Mouse (Mus musculus) heart, postnatal 14 days (tissue): Measurements from ENCODE around the gene Pgc. TPM values are rescaled to one million over a fixed set of nuclear protein-coding genes. Genes with fewer than 3 reads are reported as not detected.

ENCODE experiments used
- DNase-seq, 2 experiments: peaks; one replicate each; pipeline ENCODE4 v3.0.0; 2021 to 2022
- intact Hi-C: fragments of 180-260 bp; cut with DNase I; formaldehyde crosslinking; loops from one replicate; pipeline ENCODE4 v1.15.1; 2025
- total RNA-seq, 2 experiments: library from RNA; stranded (reverse); gene quantifications; 2 replicates each; pipeline ENCODE4 v1.2.3; 2021

Gene Pgc
- total RNA-seq, 2 experiments from 2014 or later, result not detected

- intact Hi-C loops, result no loop called here
These were observed 43.0 kb downstream of the Pgc start for GRCm38 (mm10) chr17:47769389-47770299.

GRCm38 (mm10) chr17:47773604-47774003, 47.0 kb downstream of the Pgc start:
- intact Hi-C loops, result no loop called here
- DNase-seq, result no peak

More at GRCm38 (mm10) chr17:47769389-47770299, 43.0 kb downstream of the Pgc start:
- no peak for DNase-seq

GRCm38 (mm10) chr17:47777141-47777540, 50.5 kb downstream of the Pgc start:
- DNase-seq, result no peak
- intact Hi-C loops, result no loop called here

GRCm38 (mm10) chr17:47780470-47780869, 53.8 kb downstream of the Pgc start:
- intact Hi-C loops, result no loop called here
- DNase-seq, result no peak

GRCm38 (mm10) chr17:47782486-47782885, 55.8 kb downstream of the Pgc start:
- intact Hi-C loops, result no loop called here
- DNase-seq, result no peak

GRCm38 (mm10) chr17:47783445-47784223, 57.0 kb downstream of the Pgc start:
- intact Hi-C loops, result no loop called here
- no peak for DNase-seq

Other genes starting within 250 kb of the Pgc start
- 10 to 100 TPM; 14.9 to 15.6 TPM for gene Taf8, start 224.6 kb upstream of the Pgc start, total RNA-seq
- 100 to 1,000 TPM in 1 of 2 experiments, 10 to 100 TPM in 1; 93.8 to 126 TPM for gene Ccnd3, start 221.8 kb upstream of the Pgc start, total RNA-seq
- 10 to 100 TPM; 14.0 to 15.8 TPM for gene Bysl, start 115.3 kb upstream of the Pgc start, total RNA-seq
- gene Med20, start 115.3 kb upstream of the Pgc start, total RNA-seq, result 10 to 100 TPM; 18.7 to 20.8 TPM
- gene Gm20517, start 115.3 kb upstream of the Pgc start, total RNA-seq, result 1 to 10 TPM; 1.9 to 2.5 TPM
- 1 to 10 TPM; 4.4 to 4.5 TPM for gene Usp49, start 96.2 kb upstream of the Pgc start, total RNA-seq
- gene Tomm6, start 38.5 kb upstream of the Pgc start, total RNA-seq, result 100 to 1,000 TPM; 129 TPM
- gene Frs3, start 37.8 kb upstream of the Pgc start, total RNA-seq, result 1 to 10 TPM; 3.3 to 5.4 TPM
- gene Gm21981, start 32.4 kb upstream of the Pgc start, total RNA-seq, result under 1 TPM; 0.74 to 0.78 TPM
- 1 to 10 TPM; 3.8 to 5.4 TPM for gene Prickle4, start 32.1 kb upstream of the Pgc start, total RNA-seq
- 10 to 100 TPM; 46.8 to 49.3 TPM for gene Tfeb, start 10.2 kb downstream of the Pgc start, total RNA-seq
- gene Mdfi, start 107.8 kb downstream of the Pgc start, total RNA-seq, result 1 to 10 TPM; 2.8 to 3.9 TPM
- gene Foxp4, start 197.8 kb downstream of the Pgc start, total RNA-seq, result 10 to 100 TPM; 12.2 to 13.6 TPM